Mouse (Mus musculus): ENCODE results near the gene Phyhipl. TPM values are rescaled to one million over a fixed set of nuclear protein-coding genes. Genes with fewer than 3 reads are reported as not detected.

Phyhipl gene
- polyA plus RNA-seq, 1 experiment from 2014 or later, result 4.9 TPM

- Histone ChIP-seq H3K4me1 (replicated peaks) (no peaks in the 10 kb centered on the region), H3K9me3 (no peaks in the 10 kb centered on the region), H3K4me3 (replicated peaks) (no peak overlapping the region), H3K27me3 (replicated peaks) (no peaks in the 10 kb centered on the region), H3K4me2 (replicated peaks) (no peak overlapping the region), H3K27ac (no peak overlapping the region), H3K36me3 (no peaks in the 10 kb centered on the region), H3K9ac (no peak overlapping the region)
- ATAC-seq, result no peak
- WGBS, result 86% methylated on average over 4 of the region's 4 CpGs
These were observed 1.1 kb downstream of the Phyhipl start for GRCm38 (mm10) chr10:70654655-70655054.

DNA sequence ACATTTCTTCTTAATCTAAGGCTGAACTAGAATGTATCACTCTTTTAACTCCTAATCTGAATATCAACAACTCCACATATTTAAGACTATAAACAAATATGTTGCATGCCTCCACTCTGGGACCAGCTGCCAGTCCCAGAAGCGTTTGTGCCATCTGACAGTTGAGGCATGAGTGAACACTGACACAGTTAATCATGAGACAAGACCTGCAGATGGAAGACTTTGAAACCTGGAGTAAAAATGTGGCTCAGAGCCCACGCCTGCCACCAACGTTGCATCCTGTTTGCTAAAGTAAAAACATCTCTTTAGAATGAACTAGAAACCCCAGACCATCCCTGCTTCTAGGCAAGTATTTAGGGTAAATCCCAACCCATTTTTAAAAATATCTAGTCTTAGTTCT lies 1.6 kb downstream of the Phyhipl start:
- ATAC-seq, result no peak
- no peaks in the 10 kb centered on the region for H3K36me3 ChIP-seq
- 77% methylated on average over 3 of the region's 3 CpGs for WGBS

DNA sequence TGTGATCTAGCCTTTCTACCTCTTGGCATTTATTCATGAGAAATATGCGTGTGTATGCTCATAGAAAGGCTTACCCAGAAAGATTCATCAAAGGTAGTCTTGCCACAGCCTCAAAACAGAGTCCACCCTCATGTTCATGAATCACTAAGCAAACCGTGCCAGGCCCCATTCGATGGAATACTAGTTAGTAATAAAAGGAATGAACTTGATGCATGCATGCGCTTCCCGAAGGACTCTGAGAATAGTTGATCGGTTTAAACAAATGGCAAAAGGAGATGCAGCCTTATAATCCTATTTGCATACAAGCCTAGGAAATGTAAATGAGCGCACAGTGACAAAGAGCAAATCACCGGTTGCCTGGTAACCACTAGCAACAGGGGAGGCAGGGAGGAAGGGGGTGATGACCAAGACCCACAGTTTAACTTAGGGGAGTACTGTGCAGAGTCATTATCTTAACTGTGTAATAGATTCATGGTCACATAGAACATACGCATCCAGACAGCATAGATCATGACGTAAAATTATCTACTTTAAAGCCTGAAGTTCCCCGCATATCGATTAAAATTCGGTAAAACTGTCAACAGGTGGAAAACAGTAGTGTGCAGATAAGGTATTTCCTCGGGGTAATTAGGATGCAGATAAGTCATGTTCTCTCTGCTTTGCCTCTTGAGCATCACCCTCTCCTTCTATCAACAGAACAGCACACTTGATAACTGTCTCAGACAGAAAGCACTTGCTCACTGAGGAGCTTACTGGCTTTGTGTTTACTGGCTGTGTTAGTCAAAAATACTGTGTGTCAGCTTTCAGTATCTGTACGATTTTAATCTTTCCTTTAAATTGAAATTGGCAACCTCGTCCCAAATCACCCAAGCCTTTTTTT lies 3.8 kb downstream of the Phyhipl start:
- no peaks in the 10 kb centered on the region for H3K9me3 ChIP-seq
- H3K4me1 ChIP-seq (replicated peaks), result no peaks in the 10 kb centered on the region
- no peak overlapping the region for H3K4me3 ChIP-seq (replicated peaks)
- H3K4me2 ChIP-seq (replicated peaks), result no peak overlapping the region
- no peak overlapping the region for H3K27ac ChIP-seq
- WGBS, result 57% methylated on average over 16 of the region's 16 CpGs
- no peak overlapping the region for H3K9ac ChIP-seq
- H3K36me3 ChIP-seq, result no peaks in the 10 kb centered on the region
- ATAC-seq, result no peak
- no peaks in the 10 kb centered on the region for H3K27me3 ChIP-seq (replicated peaks)

More for the DNA sequence above, 1.6 kb downstream of the Phyhipl start:
- H3K9me3 ChIP-seq, result no peaks in the 10 kb centered on the region
- no peaks in the 10 kb centered on the region for H3K27me3 ChIP-seq (replicated peaks)
- no peak overlapping the region for H3K9ac ChIP-seq
- no peak overlapping the region for H3K4me3 ChIP-seq (replicated peaks)
- H3K4me1 ChIP-seq (replicated peaks), result no peaks in the 10 kb centered on the region
- no peak overlapping the region for H3K27ac ChIP-seq
- H3K4me2 ChIP-seq (replicated peaks), result no peak overlapping the region

- Histone ChIP-seq H3K4me3 (replicated peaks) (no peak overlapping the region), H3K4me2 (replicated peaks) (0 out of 2 replicates have a peak overlapping the region, but pooled peaks have one; percentile 6), H3K9me3 (no peaks in the 10 kb centered on the region), H3K9ac (no peak overlapping the region), H3K36me3 (no peaks in the 10 kb centered on the region), H3K4me1 (replicated peaks) (no peaks in the 10 kb centered on the region), H3K27me3 (replicated peaks) (no peaks in the 10 kb centered on the region), H3K27ac (no peak overlapping the region)
- WGBS, result 59% methylated on average over 5 of the region's 5 CpGs
- ATAC-seq, result no peak
These were observed 6.9 kb downstream of the Phyhipl start for GRCm38 (mm10) chr10:70648831-70649230.

DNA sequence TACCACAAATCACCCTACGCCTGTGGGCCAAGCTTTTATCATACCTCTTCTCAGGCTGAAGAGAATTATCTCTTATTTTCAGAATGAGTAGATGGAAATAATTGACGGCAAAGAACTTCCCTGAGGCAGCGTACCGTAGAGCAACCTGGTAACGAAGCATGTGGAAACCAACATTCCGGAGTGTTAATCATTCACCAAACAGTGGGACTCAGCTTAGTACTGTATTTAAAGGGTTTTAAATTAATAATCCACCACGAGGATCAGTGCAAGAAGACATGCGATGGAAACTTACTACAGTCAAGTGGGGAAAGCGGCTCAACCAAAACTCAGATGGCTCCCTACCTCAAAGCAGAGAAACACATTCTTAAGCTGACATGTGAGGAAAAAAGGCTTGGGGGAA lies 12.6 kb downstream of the Phyhipl start:
- WGBS, result 63% methylated on average over 9 of the region's 9 CpGs

GRCm38 (mm10) chr10:70640896-70641596 lies 14.7 kb downstream of the Phyhipl start:
- Histone ChIP-seq H3K27me3 (replicated peaks) (no peaks in the 10 kb centered on the region), H3K4me2 (replicated peaks) (no peak overlapping the region), H3K9ac (no peak overlapping the region), H3K4me3 (replicated peaks) (no peak overlapping the region), H3K27ac (no peak overlapping the region), H3K36me3 (no peaks in the 10 kb centered on the region), H3K4me1 (replicated peaks) (no peaks in the 10 kb centered on the region), H3K9me3 (no peaks in the 10 kb centered on the region)
- ATAC-seq, result no peak
- WGBS, result 85% methylated on average over 11 of the region's 11 CpGs

More for the DNA sequence above, 12.6 kb downstream of the Phyhipl start:
- Histone ChIP-seq H3K4me1 (replicated peaks) (no peaks in the 10 kb centered on the region), H3K27me3 (replicated peaks) (no peaks in the 10 kb centered on the region), H3K27ac (no peak overlapping the region), H3K9ac (no peak overlapping the region), H3K4me2 (replicated peaks) (no peak overlapping the region), H3K36me3 (no peaks in the 10 kb centered on the region), H3K9me3 (no peaks in the 10 kb centered on the region), H3K4me3 (replicated peaks) (no peak overlapping the region)
- peak; percentile 67; the same call in 1 of the 2 replicates for ATAC-seq

DNA sequence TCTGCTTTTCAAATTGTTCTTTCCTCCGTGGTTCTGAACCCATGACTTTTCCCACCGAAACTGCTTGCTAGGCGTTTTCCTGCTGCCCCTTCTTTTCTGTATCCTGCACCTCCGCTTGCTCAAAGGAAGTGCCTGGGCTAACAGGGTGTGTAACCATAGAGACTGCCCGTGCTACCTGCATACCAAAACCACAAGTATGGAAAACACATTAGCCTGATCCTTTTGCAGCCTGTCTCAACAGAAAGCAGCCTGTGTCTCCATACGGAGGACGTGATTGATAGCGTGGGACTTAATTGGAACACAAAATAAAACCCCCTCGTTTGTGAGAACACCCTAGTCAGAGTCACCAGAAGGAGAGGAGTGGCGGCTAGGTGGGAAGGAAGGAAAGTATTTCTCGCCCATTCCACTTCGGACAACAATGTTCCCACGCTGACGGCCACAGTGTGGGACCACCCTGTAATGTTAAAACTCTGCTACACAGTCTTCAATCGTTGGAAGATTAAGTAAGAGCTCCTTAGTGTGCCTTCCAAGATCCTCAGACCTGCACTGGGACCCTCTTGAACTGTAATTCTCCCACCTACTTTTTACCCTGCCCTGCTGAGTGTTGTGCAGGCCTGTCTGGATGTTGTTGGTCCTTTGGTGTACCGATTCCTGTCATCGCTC lies 15.6 kb downstream of the Phyhipl start:
- H3K4me3 ChIP-seq (replicated peaks), result no peak overlapping the region
- H3K9ac ChIP-seq, result no peak overlapping the region
- WGBS, result 71% methylated on average over 17 of the region's 17 CpGs
- no peak overlapping the region for H3K27ac ChIP-seq
- no peaks in the 10 kb centered on the region for H3K4me1 ChIP-seq (replicated peaks)
- H3K4me2 ChIP-seq (replicated peaks), result no peak overlapping the region
- no peaks in the 10 kb centered on the region for H3K9me3 ChIP-seq
- H3K36me3 ChIP-seq, result no peaks in the 10 kb centered on the region
- H3K27me3 ChIP-seq (replicated peaks), result no peaks in the 10 kb centered on the region
- no peak for ATAC-seq

DNA sequence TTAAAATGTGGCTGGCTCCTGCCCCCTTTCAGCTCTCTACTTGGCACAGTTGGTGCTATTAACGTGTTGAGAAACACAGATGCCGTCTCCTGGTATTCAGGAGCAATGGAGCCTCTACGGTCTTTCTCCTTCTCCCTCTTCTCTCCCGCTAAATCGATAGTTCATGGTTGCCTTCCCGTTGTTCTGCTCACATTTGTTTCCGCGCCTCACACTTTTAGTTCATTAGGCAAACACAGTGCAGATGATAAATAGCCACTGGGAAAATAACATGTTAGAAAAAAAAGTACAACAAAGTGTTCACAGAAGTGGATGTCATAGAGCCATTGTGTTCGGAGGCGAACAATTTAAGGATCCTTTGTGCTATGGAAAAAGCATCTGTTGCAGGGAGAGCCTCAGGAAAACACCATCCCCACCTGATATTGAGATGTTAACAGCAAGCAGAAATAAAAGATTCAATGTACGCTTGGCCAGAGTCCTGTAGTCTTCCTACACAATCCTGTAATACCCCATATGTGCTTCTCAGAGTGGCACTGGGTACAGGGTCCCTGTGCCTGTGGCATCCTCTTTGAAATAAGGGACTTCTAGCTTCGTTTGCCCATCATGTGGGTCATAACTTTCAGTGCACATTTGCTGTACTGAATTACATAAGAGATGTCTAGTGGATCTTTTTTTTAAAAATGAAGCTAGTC lies 18.0 kb downstream of the Phyhipl start:
- 85% methylated on average over 12 of the region's 12 CpGs for WGBS
- no peak overlapping the region for H3K4me3 ChIP-seq (replicated peaks)

GRCm38 (mm10) chr10:70635261-70635660 lies 20.5 kb downstream of the Phyhipl start:
- Histone ChIP-seq H3K27ac (no peak overlapping the region), H3K9ac (no peak overlapping the region), H3K27me3 (replicated peaks) (no peaks in the 10 kb centered on the region), H3K4me2 (replicated peaks) (no peak overlapping the region), H3K4me1 (replicated peaks) (no peaks in the 10 kb centered on the region), H3K4me3 (replicated peaks) (no peak overlapping the region), H3K36me3 (no peaks in the 10 kb centered on the region), H3K9me3 (no peaks in the 10 kb centered on the region)
- WGBS, result 65% methylated on average over 1 of the region's 1 CpGs
- no peak for ATAC-seq

More for the DNA sequence above, 18.0 kb downstream of the Phyhipl start:
- Histone ChIP-seq H3K27me3 (replicated peaks) (no peaks in the 10 kb centered on the region), H3K27ac (no peak overlapping the region), H3K9ac (no peak overlapping the region), H3K9me3 (no peaks in the 10 kb centered on the region), H3K4me1 (replicated peaks) (no peaks in the 10 kb centered on the region), H3K4me2 (replicated peaks) (no peak overlapping the region), H3K36me3 (no peaks in the 10 kb centered on the region)
- ATAC-seq, result no peak

DNA sequence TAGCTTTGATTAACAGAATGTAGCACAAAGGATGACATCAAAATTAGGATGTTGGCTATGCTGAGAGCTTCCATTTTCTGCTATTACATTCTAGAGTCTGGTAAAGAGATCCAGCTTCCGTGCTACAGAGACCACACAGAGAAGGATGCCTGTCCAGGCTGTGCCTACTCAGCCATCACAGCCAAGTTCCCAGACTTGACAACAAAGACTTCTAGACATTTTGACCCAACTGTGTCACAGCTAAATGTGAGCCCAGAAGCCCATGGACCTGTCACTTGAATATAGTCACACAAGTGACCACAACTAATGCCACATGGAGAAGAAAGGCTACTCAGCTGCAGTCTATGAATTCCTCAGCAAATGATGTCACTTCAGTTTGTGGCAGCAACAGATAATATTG lies 24.6 kb downstream of the Phyhipl start:
- no peaks in the 10 kb centered on the region for H3K9me3 ChIP-seq
- H3K4me3 ChIP-seq (replicated peaks), result no peak overlapping the region
- H3K27ac ChIP-seq, result no peak overlapping the region
- H3K4me1 ChIP-seq (replicated peaks), result no peaks in the 10 kb centered on the region
- H3K36me3 ChIP-seq, result no peaks in the 10 kb centered on the region
- 85% methylated on average over 1 of the region's 1 CpGs for whole genome bisulfite sequencing
- no peak overlapping the region for H3K4me2 ChIP-seq (replicated peaks)
- no peaks in the 10 kb centered on the region for H3K27me3 ChIP-seq (replicated peaks)
- ATAC-seq, result no peak
- no peak overlapping the region for H3K9ac ChIP-seq

DNA sequence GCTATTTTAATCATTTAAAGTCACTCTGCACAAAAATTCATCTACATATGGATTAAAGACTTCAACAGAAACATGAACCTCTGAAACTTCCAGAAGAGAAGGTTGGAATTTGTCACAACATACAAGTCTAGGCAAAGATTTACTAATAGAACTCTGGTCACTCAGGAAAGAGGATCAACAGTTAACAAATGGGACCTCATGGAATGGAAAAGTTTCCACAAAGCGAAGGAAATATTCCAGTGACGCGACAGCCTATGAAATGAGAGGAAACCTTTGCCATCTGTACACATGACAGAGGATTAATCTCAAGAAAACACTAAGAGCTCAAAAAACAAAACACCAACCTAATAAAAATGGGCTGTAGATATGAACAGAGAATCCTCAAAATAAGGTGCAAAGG lies 32.3 kb downstream of the Phyhipl start:
- WGBS, result 96% methylated on average over 3 of the region's 3 CpGs
- no peaks in the 10 kb centered on the region for H3K36me3 ChIP-seq
- no peaks in the 10 kb centered on the region for H3K9me3 ChIP-seq
- H3K4me2 ChIP-seq (replicated peaks), result no peak overlapping the region
- H3K27ac ChIP-seq, result no peak overlapping the region
- H3K4me3 ChIP-seq (replicated peaks), result no peak overlapping the region
- H3K27me3 ChIP-seq (replicated peaks), result no peaks in the 10 kb centered on the region
- H3K9ac ChIP-seq, result no peak overlapping the region
- H3K4me1 ChIP-seq (replicated peaks), result no peaks in the 10 kb centered on the region
- ATAC-seq, result no peak

DNA sequence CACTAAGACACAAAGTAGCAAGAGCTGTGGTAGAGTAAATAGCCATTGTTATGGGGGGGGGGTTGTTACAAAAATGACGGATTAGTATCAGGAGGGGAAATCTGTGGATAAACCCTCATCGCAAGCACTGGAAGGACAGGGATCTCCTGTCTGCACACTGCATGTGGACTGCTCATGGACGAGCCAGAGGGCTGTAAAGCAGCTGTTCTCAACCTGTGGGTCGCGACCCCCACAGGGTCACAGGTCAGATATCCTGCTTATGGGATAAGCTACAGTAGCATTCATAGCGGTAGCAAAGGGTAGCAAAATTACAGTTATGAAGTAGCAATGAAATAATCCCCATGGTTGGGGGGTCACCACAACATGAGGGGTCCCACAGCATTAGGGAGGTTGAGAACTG lies 39.4 kb downstream of the Phyhipl start:
- Histone ChIP-seq H3K9ac (no peak overlapping the region), H3K27ac (no peak overlapping the region), H3K4me3 (replicated peaks) (no peak overlapping the region), H3K9me3 (no peaks in the 10 kb centered on the region), H3K36me3 (no peaks in the 10 kb centered on the region), H3K4me1 (replicated peaks) (no peaks in the 10 kb centered on the region), H3K4me2 (replicated peaks) (no peak overlapping the region), H3K27me3 (replicated peaks) (no peaks in the 10 kb centered on the region)
- no peak for ATAC-seq
- 77% methylated on average over 6 of the region's 6 CpGs for WGBS
